ENCODE assay signal across 9 mouse cellular contexts in the genomic region with DNA sequence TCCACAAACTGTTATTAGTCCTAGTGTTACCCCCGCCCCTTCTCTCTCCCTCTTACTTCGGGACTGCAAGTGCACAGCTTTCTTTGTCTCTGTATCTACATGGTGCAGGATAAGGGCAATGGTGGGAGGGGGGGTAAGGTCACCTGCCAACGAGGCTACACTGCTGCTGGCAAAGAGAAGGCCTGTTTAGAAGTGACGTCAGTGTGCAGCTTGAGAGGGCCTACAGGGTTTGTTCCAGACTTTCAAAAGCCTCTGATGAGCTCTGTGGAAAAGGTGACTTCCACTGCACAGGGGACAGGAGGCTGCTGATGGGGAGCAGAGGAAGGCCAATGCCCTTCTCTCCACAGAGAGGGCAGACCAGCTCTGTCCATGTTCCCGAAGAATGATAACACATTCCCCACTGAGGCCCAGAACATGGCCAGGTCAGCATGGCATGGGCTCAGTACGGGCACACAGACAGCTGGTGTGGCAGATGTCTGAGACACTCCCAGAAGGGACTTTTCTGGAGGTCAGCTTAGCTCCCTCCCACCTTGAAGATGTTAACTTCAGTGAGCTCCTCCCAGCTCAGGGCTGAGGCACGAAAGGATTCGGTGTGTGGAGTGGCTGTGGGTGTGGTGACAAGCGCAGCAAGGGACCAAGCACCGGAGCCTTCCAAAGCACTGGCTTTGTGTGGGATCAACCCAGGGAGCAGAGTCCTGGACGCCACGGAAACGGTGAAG. TPM values are rescaled to one million over a fixed set of nuclear protein-coding genes. Genes with fewer than 3 reads are reported as not detected.
A peak's percentile ranks its signal among the peaks of the same experiment; 100 is the strongest.
DNase-seq lines count a peak whose midpoint lies in the region; ATAC-seq and TF ChIP-seq lines count a peak whose summit lies in the region.
"Had no signal": no experiment of that assay in that cellular context is flagged by ENCODE, and none has a peak within 500 bp of the region (broad histone marks: within the 10 kb centered on the region; RNA-seq: fewer than 3 reads in every experiment).

No protein-coding gene starts in this region.

- H3K27me3 ChIP-seq in heart, adult 2 months (ENCODE audit: control insufficient read depth, insufficient read depth, low read length) = no peaks in the 10 kb centered on the region
- no peaks in the 10 kb centered on the region; the same call in 1 of the 2 replicates for H3K27me3 ChIP-seq in hindbrain, embryonic 13.5 days
- H3K27me3 ChIP-seq in myocyte (ENCODE audit: control insufficient read depth, insufficient read depth, insufficient read length) = no peaks in the 10 kb centered on the region

- peak; percentile 39; the same call in 1 of the 2 replicates for TF ChIP-seq EP300 in heart, adult 2 months (IDR thresholded peaks at IDR 0.05; ENCODE audit: insufficient read depth, low read depth, low read length)

- no peak for DNase-seq in layer of hippocampus, adult 2 months (ENCODE audit: low spot score in 2 of 2)
- no peak for DNase-seq in layer of hippocampus, adult 8-10 months (ENCODE audit: low spot score in 2 of 2)
- DNase-seq in heart, adult 2 months = peak; percentile 37 to 74
- DNase-seq in left cerebral cortex, adult 9 months (ENCODE audit: low spot score in 2 of 2) = no peak
- no peak for DNase-seq in B cell, adult 2 months
- DNase-seq: left cerebral cortex, postnatal 4 days had no signal

- H3K36me3 ChIP-seq in heart, adult 2 months (ENCODE audit: control insufficient read depth, insufficient read depth, low read length) = peaks cover 3% of the 10 kb centered on the region
- H3K36me3 ChIP-seq in hindbrain, embryonic 13.5 days = no peaks in the 10 kb centered on the region
- H3K36me3 ChIP-seq in myocyte (ENCODE audit: control insufficient read depth, insufficient read depth) = no peaks in the 10 kb centered on the region

- no peaks in the 10 kb centered on the region for H3K9me3 ChIP-seq in hindbrain, embryonic 13.5 days

- H3K4me1 ChIP-seq in heart, adult 2 months (ENCODE audit: control insufficient read depth, insufficient read depth, low read length) = peaks cover 32% of the 10 kb centered on the region
- H3K4me1 ChIP-seq in hindbrain, embryonic 13.5 days (replicated peaks) = peaks cover 66% of the 10 kb centered on the region

- TF ChIP-seq POLR2A in heart, adult 2 months (IDR thresholded peaks at IDR 0.05; ENCODE audit: insufficient read depth, low read depth, low read length) = peak; percentile 60
- no peak for TF ChIP-seq POLR2A in myocyte (IDR thresholded peaks at IDR 0.05; ENCODE audit: insufficient read length, low read depth)

- TF ChIP-seq CTCF in layer of hippocampus, adult 2 months (conservative IDR thresholded peaks at IDR 0.05) = no peak
- TF ChIP-seq CTCF in heart, adult 2 months (IDR thresholded peaks at IDR 0.05) = no peak

- H3K4me2 ChIP-seq in hindbrain, embryonic 13.5 days = no peak overlapping the region
- H3K4me2 ChIP-seq in myocyte (ENCODE audit: low read depth) = peak overlapping the region; percentile 27

- 51% methylated on average over 13 of the region's 13 CpGs for WGBS in heart, adult 2 months
- WGBS in hindbrain, embryonic 13.5 days = 34% methylated on average over 13 of the region's 13 CpGs

- H3K79me2 ChIP-seq in heart, adult 2 months (replicated peaks; ENCODE audit: control insufficient read depth, insufficient read depth, low read length) = no peaks in the 10 kb centered on the region; the same call in 1 of the 2 replicates
- no peaks in the 10 kb centered on the region for H3K79me2 ChIP-seq in myocyte (ENCODE audit: control insufficient read depth, insufficient read depth)

- no peak overlapping the region for H3ac ChIP-seq in myocyte (ENCODE audit: control insufficient read depth, insufficient read length)

- no peak overlapping the region for H3K4me3 ChIP-seq in layer of hippocampus, adult 2 months
- no peak overlapping the region for H3K4me3 ChIP-seq in heart, adult 2 months
- H3K4me3 ChIP-seq in hindbrain, embryonic 13.5 days = no peak overlapping the region
- no peak overlapping the region for H3K4me3 ChIP-seq in myocyte

- intact Hi-C loops in heart, adult 2 months (cut with DNase I) = loop anchor here (10.0 kb wide), 1 partner anchor 452 kb away; no protein-coding TSS in a partner anchor

- peak overlapping the region; percentile 72 for H3K27ac ChIP-seq in layer of hippocampus, adult 2 months
- H3K27ac ChIP-seq in heart, adult 2 months = peak overlapping the region; percentile 70
- H3K27ac ChIP-seq in hindbrain, embryonic 13.5 days = peak overlapping the region; percentile 62; the same call in 1 of the 2 replicates
- H3K27ac ChIP-seq: macrophage had no signal

- ATAC-seq in hindbrain, embryonic 13.5 days (ENCODE audit: low FRiP score) = no peak

- H3K9ac ChIP-seq in heart, adult 2 months (ENCODE audit: low read depth, low read length) = no peak overlapping the region
- no peak overlapping the region for H3K9ac ChIP-seq in hindbrain, embryonic 13.5 days

TF ChIP-seq in myocyte, 11 proteins besides CTCF, POLR2A, EP300 and RAD21:
- TF ChIP-seq MAX (IDR thresholded peaks at IDR 0.05; ENCODE audit: low read depth) (no peak), TCF3 (IDR thresholded peaks at IDR 0.05; ENCODE audit: insufficient read length, low read depth) (peak; percentile 48), MYOD1 (IDR thresholded peaks at IDR 0.05; ENCODE audit: control insufficient read depth in 1 of 3, insufficient read length in 2 of 3, low read depth in 2 of 3) (peak in 2 of 3 experiments; percentile 56 to 85), E2F4 (IDR thresholded peaks at IDR 0.05; ENCODE audit: insufficient read depth) (no peak), MYOG (IDR thresholded peaks at IDR 0.05; ENCODE audit: control insufficient read depth in 1 of 3, insufficient read depth in 1 of 3, insufficient read length in 2 of 3, low read depth in 2 of 3) (peak; percentile 22 to 89 (median 61)), CEBPB (IDR thresholded peaks at IDR 0.05; ENCODE audit: insufficient read depth, poor library complexity, severe bottlenecking) (no peak), POLR2AphosphoS2 (IDR thresholded peaks at IDR 0.05; ENCODE audit: insufficient read length, low read depth) (no peak), TCF12 (IDR thresholded peaks at IDR 0.05; ENCODE audit: insufficient read depth, poor library complexity, severe bottlenecking) (peak; percentile 13), SRF (IDR thresholded peaks at IDR 0.05; ENCODE audit: control insufficient read depth, insufficient read length, low read depth) (no peak), REST (IDR thresholded peaks at IDR 0.05; ENCODE audit: insufficient read depth, insufficient read length) (no peak), USF1 (IDR thresholded peaks at IDR 0.05; ENCODE audit: low read depth) (no peak)

RNA-seq across cellular contexts. Expression of a gene that starts 7.8 kb away (rescaled TPM):
- 1 to 10 TPM; 7.9 to 8.2 TPM for total RNA-seq in layer of hippocampus, adult 2 months (2021)
- total RNA-seq in layer of hippocampus, adult 8-10 months (2022) = 10 to 100 TPM in 1 of 4 experiments, 1 to 10 TPM in 3; 6.8 to 10.1 (median 8.1) TPM
- 10 to 100 TPM; 37.2 to 37.5 TPM for total RNA-seq in heart, adult 2 months (2021)
- 31.8 and 44.8 TPM in 2 replicates for polyA plus RNA-seq in heart, adult 2 months (2012; rRNA removed)
- 3.9 and 4.7 TPM in 2 replicates for polyA plus RNA-seq in hindbrain, embryonic 13.5 days (2015; fragmentation: Nextera tagmentation; extraction: Ambion mirVana)
- 11.1 TPM for polyA plus RNA-seq in myocyte (2012; fragmentation: generic; extraction: Trizol)
- polyA plus RNA-seq: macrophage had no signal

Comparison
In these comparisons a context has a peak if more than half of its experiments do, and no peak if none do; other contexts are left out.
1. DNase-seq: peak in heart, adult 2 months (2 of 2); none in layer of hippocampus, adult 2 months (0 of 2), layer of hippocampus, adult 8-10 months (0 of 2), left cerebral cortex, adult 9 months (0 of 2) and B cell, adult 2 months (0 of 2).
2. Peak in every context shown above with its lines, with median percentiles within 50 percentile points of each other: H3K27ac ChIP-seq.